Mouse (Mus musculus): ENCODE measurements around the gene Ovol3. TPM values are rescaled to one million over a fixed set of nuclear protein-coding genes. Genes with fewer than 3 reads are reported as not detected.

Ovol3 gene
- polyA plus RNA-seq, 1 experiment from 2014 or later, result not detected

- Histone ChIP-seq H3K27me3 (ENCODE audit: control insufficient read depth, insufficient read depth, low read length) (no peaks in the 10 kb centered on the region), H3K9ac (ENCODE audit: low read depth, low read length) (no peak overlapping the region), H3K9me3 (replicated peaks; ENCODE audit: control insufficient read depth, low read length) (no peaks in the 10 kb centered on the region), H3K27ac (ENCODE audit: low read depth, low read length) (no peak overlapping the region), H3K4me3 (ENCODE audit: low read depth, low read length) (no peak overlapping the region), H3K4me2 (no peak overlapping the region), H3K4me1 (ENCODE audit: control insufficient read depth, insufficient read depth, low read length) (peaks cover 6% of the 10 kb centered on the region; the same call in 1 of the 2 replicates), H3K36me3 (ENCODE audit: control insufficient read depth, insufficient read depth, low read length) (no peaks in the 10 kb centered on the region; the same call in 1 of the 2 replicates)
- ATAC-seq (replicated peaks; ENCODE audit: insufficient number of reproducible peaks, low FRiP score, low TSS enrichment), result no peak
- 94% methylated on average over 15 of the region's 15 CpGs for WGBS (ENCODE audit: insufficient replicate concordance)
Observed at GRCm38 (mm10) chr7:30234276-30234858, 1.2 kb downstream of the Ovol3 start.

GRCm38 (mm10) chr7:30233387-30233786 is 2.1 kb downstream of the Ovol3 start:
- Histone ChIP-seq H3K4me1 (ENCODE audit: control insufficient read depth, insufficient read depth, low read length) (peaks cover 6% of the 10 kb centered on the region; the same call in 1 of the 2 replicates), H3K27me3 (ENCODE audit: control insufficient read depth, insufficient read depth, low read length) (no peaks in the 10 kb centered on the region), H3K4me2 (peak overlapping the region; percentile 80; the same call in 1 of the 2 replicates), H3K9me3 (replicated peaks; ENCODE audit: control insufficient read depth, low read length) (no peaks in the 10 kb centered on the region), H3K36me3 (ENCODE audit: control insufficient read depth, insufficient read depth, low read length) (no peaks in the 10 kb centered on the region; the same call in 1 of the 2 replicates), H3K9ac (ENCODE audit: low read depth, low read length) (no peak overlapping the region), H3K27ac (ENCODE audit: low read depth, low read length) (no peak overlapping the region), H3K4me3 (ENCODE audit: low read depth, low read length) (peak overlapping the region; percentile 85; the same call in 1 of the 2 replicates)
- no peak for ATAC-seq (replicated peaks; ENCODE audit: insufficient number of reproducible peaks, low FRiP score, low TSS enrichment)
- 86% methylated on average over 20 of the region's 20 CpGs for WGBS (ENCODE audit: insufficient replicate concordance)

GRCm38 (mm10) chr7:30232631-30233148 is 2.8 kb downstream of the Ovol3 start:
- peaks cover 6% of the 10 kb centered on the region; the same call in 1 of the 2 replicates for H3K4me1 ChIP-seq (ENCODE audit: control insufficient read depth, insufficient read depth, low read length)
- WGBS (ENCODE audit: insufficient replicate concordance), result 4% methylated on average over 24 of the region's 24 CpGs
- ATAC-seq (replicated peaks; ENCODE audit: insufficient number of reproducible peaks, low FRiP score, low TSS enrichment), result no peak; the same call in 1 of the 2 replicates
- H3K27me3 ChIP-seq (ENCODE audit: control insufficient read depth, insufficient read depth, low read length), result no peaks in the 10 kb centered on the region
- H3K9ac ChIP-seq (ENCODE audit: low read depth, low read length), result peak overlapping the region; percentile 86
- no peaks in the 10 kb centered on the region; the same call in 1 of the 2 replicates for H3K36me3 ChIP-seq (ENCODE audit: control insufficient read depth, insufficient read depth, low read length)
- H3K27ac ChIP-seq (ENCODE audit: low read depth, low read length), result peak overlapping the region; percentile 86
- peak overlapping the region; percentile 85 for H3K4me3 ChIP-seq (ENCODE audit: low read depth, low read length)
- H3K9me3 ChIP-seq (replicated peaks; ENCODE audit: control insufficient read depth, low read length), result no peaks in the 10 kb centered on the region
- H3K4me2 ChIP-seq, result peak overlapping the region; percentile 80

- Histone ChIP-seq H3K4me2 (peak within 1 kb of the TSS; percentile 80), H3K9ac (ENCODE audit: low read depth, low read length) (peak within 1 kb of the TSS; percentile 86), H3K27me3 (ENCODE audit: control insufficient read depth, insufficient read depth, low read length) (no peaks in the 10 kb centered on the region), H3K9me3 (replicated peaks; ENCODE audit: control insufficient read depth, low read length) (no peaks in the 10 kb centered on the region), H3K36me3 (ENCODE audit: control insufficient read depth, insufficient read depth, low read length) (peaks cover 4% of the 10 kb centered on the region; the same call in 1 of the 2 replicates), H3K4me3 (ENCODE audit: low read depth, low read length) (peak within 1 kb of the TSS; percentile 85), H3K4me1 (ENCODE audit: control insufficient read depth, insufficient read depth, low read length) (peaks cover 6% of the 10 kb centered on the region; the same call in 1 of the 2 replicates), H3K27ac (ENCODE audit: low read depth, low read length) (peak within 1 kb of the TSS; percentile 86)
- under 1% methylated on average over 67 of the region's 67 CpGs for WGBS (ENCODE audit: insufficient replicate concordance)
- peak; percentile 92 for ATAC-seq (replicated peaks; ENCODE audit: insufficient number of reproducible peaks, low FRiP score, low TSS enrichment)
Observed at GRCm38 (mm10) chr7:30231669-30232454, 3.7 kb downstream of the Ovol3 start, which contains the start of the genes Polr2i and Tbcb. Gene Polr2i, plus strand, starts transcription at chr7:30231948. Gene Tbcb, minus strand, starts transcription at chr7:30232272.

- Histone ChIP-seq H3K9me3 (replicated peaks; ENCODE audit: control insufficient read depth, low read length) (no peaks in the 10 kb centered on the region), H3K27ac (ENCODE audit: low read depth, low read length) (peak overlapping the region; percentile 86), H3K27me3 (ENCODE audit: control insufficient read depth, insufficient read depth, low read length) (no peaks in the 10 kb centered on the region), H3K36me3 (ENCODE audit: control insufficient read depth, insufficient read depth, low read length) (peaks cover 7% of the 10 kb centered on the region), H3K4me2 (peak overlapping the region; percentile 80), H3K4me1 (ENCODE audit: control insufficient read depth, insufficient read depth, low read length) (peaks cover 6% of the 10 kb centered on the region; the same call in 1 of the 2 replicates), H3K9ac (ENCODE audit: low read depth, low read length) (peak overlapping the region; percentile 75), H3K4me3 (ENCODE audit: low read depth, low read length) (peak overlapping the region; percentile 85)
- WGBS (ENCODE audit: insufficient replicate concordance), result under 1% methylated on average over 16 of the region's 16 CpGs
- ATAC-seq (replicated peaks; ENCODE audit: insufficient number of reproducible peaks, low FRiP score, low TSS enrichment), result peak; percentile 18; the same call in 1 of the 2 replicates
Observed at GRCm38 (mm10) chr7:30231328-30231668, 4.2 kb downstream of the Ovol3 start.

GRCm38 (mm10) chr7:30224206-30224605 is 11.3 kb downstream of the Ovol3 start:
- no peak for ATAC-seq (replicated peaks; ENCODE audit: insufficient number of reproducible peaks, low FRiP score, low TSS enrichment)
- Histone ChIP-seq H3K9ac (ENCODE audit: low read depth, low read length) (no peak overlapping the region), H3K4me1 (ENCODE audit: control insufficient read depth, insufficient read depth, low read length) (peaks cover 5% of the 10 kb centered on the region; the same call in 1 of the 2 replicates), H3K36me3 (ENCODE audit: control insufficient read depth, insufficient read depth, low read length) (peaks cover 30% of the 10 kb centered on the region), H3K4me2 (no peak overlapping the region), H3K27me3 (ENCODE audit: control insufficient read depth, insufficient read depth, low read length) (no peaks in the 10 kb centered on the region), H3K4me3 (ENCODE audit: low read depth, low read length) (no peak overlapping the region), H3K9me3 (replicated peaks; ENCODE audit: control insufficient read depth, low read length) (no peaks in the 10 kb centered on the region), H3K27ac (ENCODE audit: low read depth, low read length) (no peak overlapping the region)
- 88% methylated on average over 12 of the region's 12 CpGs for WGBS (ENCODE audit: insufficient replicate concordance)

GRCm38 (mm10) chr7:30222205-30222604 is 13.3 kb downstream of the Ovol3 start:
- H3K9ac ChIP-seq (ENCODE audit: low read depth, low read length), result no peak overlapping the region
- peaks cover 26% of the 10 kb centered on the region for H3K36me3 ChIP-seq (ENCODE audit: control insufficient read depth, insufficient read depth, low read length)
- H3K9me3 ChIP-seq (replicated peaks; ENCODE audit: control insufficient read depth, low read length), result no peaks in the 10 kb centered on the region
- no peak for ATAC-seq (replicated peaks; ENCODE audit: insufficient number of reproducible peaks, low FRiP score, low TSS enrichment)
- no peak overlapping the region for H3K27ac ChIP-seq (ENCODE audit: low read depth, low read length)
- H3K4me2 ChIP-seq, result no peak overlapping the region
- H3K4me3 ChIP-seq (ENCODE audit: low read depth, low read length), result no peak overlapping the region
- WGBS (ENCODE audit: insufficient replicate concordance), result 86% methylated on average over 5 of the region's 5 CpGs
- peaks cover 5% of the 10 kb centered on the region; the same call in 1 of the 2 replicates for H3K4me1 ChIP-seq (ENCODE audit: control insufficient read depth, insufficient read depth, low read length)
- no peaks in the 10 kb centered on the region for H3K27me3 ChIP-seq (ENCODE audit: control insufficient read depth, insufficient read depth, low read length)

- Histone ChIP-seq H3K27me3 (ENCODE audit: control insufficient read depth, insufficient read depth, low read length) (no peaks in the 10 kb centered on the region), H3K27ac (ENCODE audit: low read depth, low read length) (no peak overlapping the region), H3K4me1 (ENCODE audit: control insufficient read depth, insufficient read depth, low read length) (peaks cover 5% of the 10 kb centered on the region; the same call in 1 of the 2 replicates), H3K36me3 (ENCODE audit: control insufficient read depth, insufficient read depth, low read length) (peaks cover 25% of the 10 kb centered on the region), H3K4me3 (ENCODE audit: low read depth, low read length) (no peak overlapping the region), H3K4me2 (no peak overlapping the region), H3K9me3 (replicated peaks; ENCODE audit: control insufficient read depth, low read length) (no peaks in the 10 kb centered on the region), H3K9ac (ENCODE audit: low read depth, low read length) (no peak overlapping the region)
- WGBS (ENCODE audit: insufficient replicate concordance), result 78% methylated on average over 3 of the region's 3 CpGs
- ATAC-seq (replicated peaks; ENCODE audit: insufficient number of reproducible peaks, low FRiP score, low TSS enrichment), result no peak
Observed at GRCm38 (mm10) chr7:30221433-30221832, 14.1 kb downstream of the Ovol3 start.
